Mouse (Mus musculus) liver, postnatal 0 days (tissue): Measurements from ENCODE around the gene Hemgn.

Experiments used
- CTCF ChIP-seq: sonication (generic); IDR thresholded peaks from 2 replicates; pipeline ENCODE4 v1.5.1; 2016; ENCODE audit warnings: antibody characterized with exemption, low read depth
- EP300 ChIP-seq: IDR thresholded peaks from 2 replicates; pipeline ENCODE4 v1.6.1; 2016; ENCODE audit warnings: antibody characterized with exemption, low read depth, mild to moderate bottlenecking

- TF ChIP-seq CTCF (no peak), EP300 (no peak)
Observed at GRCm38 (mm10) chr4:46349530-46349929, 63.8 kb downstream of the Hemgn start.
